Mouse (Mus musculus) midbrain, embryonic 15.5 days (tissue): ENCODE data around the gene Aatf. TPM values are rescaled to one million over a fixed set of nuclear protein-coding genes. Genes with fewer than 3 reads are reported as not detected.

Source experiments
- ATAC-seq: fragments of 200-750 bp; cut with Nextera tagmentation; replicated peaks from 2 replicates; pipeline ENCODE4 v1.8.0; 2017; ENCODE audit warnings: moderate TSS enrichment
- H3K27ac ChIP-seq: fragments of 300-500 bp; sonication (generic); 2 replicates; pipeline ENCODE4 v1.5.1; 2015; ENCODE audit warnings: mild to moderate bottlenecking, inconsistent platforms
- H3K27me3 ChIP-seq: fragments of 300-500 bp; sonication (generic); replicated peaks from 2 replicates; pipeline ENCODE4 v1.6.1; 2015; ENCODE audit warnings: inconsistent platforms
- H3K36me3 ChIP-seq: fragments of 300-500 bp; sonication (generic); replicated peaks from 2 replicates; pipeline ENCODE4 v1.6.1; 2015; ENCODE audit warnings: inconsistent platforms
- H3K4me1 ChIP-seq: fragments of 300-500 bp; sonication (generic); 2 replicates; pipeline ENCODE4 v1.6.1; 2015; ENCODE audit warnings: inconsistent platforms
- H3K4me2 ChIP-seq: fragments of 300-500 bp; sonication (generic); 2 replicates; pipeline ENCODE4 v1.6.1; 2015; ENCODE audit warnings: inconsistent platforms, mild to moderate bottlenecking, moderate library complexity
- H3K4me3 ChIP-seq: fragments of 300-500 bp; sonication (generic); 2 replicates; pipeline ENCODE4 v1.5.1; 2015; ENCODE audit warnings: mild to moderate bottlenecking, inconsistent platforms
- H3K9ac ChIP-seq: fragments of 300-500 bp; sonication (generic); 2 replicates; pipeline ENCODE4 v1.6.1; 2015; ENCODE audit warnings: mild to moderate bottlenecking, inconsistent platforms
- H3K9me3 ChIP-seq: fragments of 300-500 bp; sonication (generic); 2 replicates; pipeline ENCODE4 v1.6.1; 2016; ENCODE audit warnings: inconsistent platforms
- WGBS: fragments of 180-500 bp; shearing (Covaris S2); methylation state at CpG from one replicate; pipeline ENCODE4 v1.1.7; 2015; ENCODE audit warnings: mixed read lengths; 5-methylcytosine and 5-hydroxymethylcytosine counted together
- polyA plus RNA-seq: library from polyadenylated mRNA; unstranded; fragments of >200 nt; fragmentation: Nextera tagmentation; extraction: Ambion mirVana; gene quantifications from 2 replicates; pipeline ENCODE4 v1.2.1, GENCODE M21; 2015

The Aatf gene
- polyA plus RNA-seq, 1 experiment from 2014 or later, result 53.2 TPM

DNA sequence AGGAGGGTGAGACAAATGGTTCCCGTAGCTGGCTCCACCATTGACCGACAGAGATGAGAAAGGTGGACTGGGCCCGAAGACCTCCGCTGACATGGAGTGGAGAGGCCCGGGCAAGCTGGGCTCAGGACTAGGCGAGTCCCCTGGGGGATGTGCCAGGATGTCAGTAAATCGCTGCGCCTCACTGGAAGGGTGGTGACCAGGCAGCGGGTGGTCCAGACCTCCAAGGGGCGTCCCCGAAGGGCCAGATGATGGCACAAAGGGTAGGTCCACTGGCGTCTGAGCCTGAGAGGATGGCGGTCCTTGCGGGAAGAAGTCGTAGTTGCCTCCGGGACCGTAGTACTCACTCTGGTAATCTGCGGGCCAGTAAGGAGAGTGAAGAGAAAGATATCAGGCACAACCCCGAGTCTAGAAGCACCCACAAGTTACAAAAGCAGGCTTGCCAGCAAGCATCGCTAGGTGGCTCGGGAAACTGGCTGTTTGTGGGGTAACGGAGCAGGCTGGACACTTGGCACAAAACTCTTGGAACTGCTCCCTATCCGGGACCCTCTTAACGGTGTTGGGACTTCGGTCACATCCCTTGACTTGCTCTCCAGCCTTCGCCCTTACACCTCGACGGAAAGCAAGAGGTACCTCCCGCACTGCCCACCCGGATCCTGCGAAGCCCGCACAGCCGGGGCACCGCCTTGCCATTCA is 6.4 kb upstream of the Aatf start:
- no peak for ATAC-seq
- Histone ChIP-seq H3K36me3 (no peaks in the 10 kb centered on the region), H3K4me3 (peak overlapping the region; percentile 56), H3K27ac (peak overlapping the region; percentile 86), H3K27me3 (peaks cover 58% of the 10 kb centered on the region), H3K4me2 (peak overlapping the region; percentile 65), H3K4me1 (peaks cover 10% of the 10 kb centered on the region), H3K9ac (peak overlapping the region; percentile 70), H3K9me3 (no peaks in the 10 kb centered on the region)
- WGBS, result 4% methylated on average over 34 of the region's 34 CpGs

GRCm38 (mm10) chr11:84519036-84519435 is 5.7 kb upstream of the Aatf start:
- Histone ChIP-seq H3K4me1 (peaks cover 7% of the 10 kb centered on the region), H3K27me3 (peaks cover 62% of the 10 kb centered on the region), H3K9ac (peak overlapping the region; percentile 70), H3K9me3 (no peaks in the 10 kb centered on the region), H3K4me2 (peak overlapping the region; percentile 65), H3K4me3 (peak overlapping the region; percentile 56), H3K36me3 (no peaks in the 10 kb centered on the region), H3K27ac (peak overlapping the region; percentile 86)
- ATAC-seq, result no peak
- 8% methylated on average over 12 of the region's 12 CpGs for WGBS

- peak overlapping the region; percentile 56 for H3K4me3 ChIP-seq
- peaks cover 11% of the 10 kb centered on the region for H3K4me1 ChIP-seq
- no peaks in the 10 kb centered on the region for H3K36me3 ChIP-seq
- no peaks in the 10 kb centered on the region for H3K9me3 ChIP-seq
- H3K9ac ChIP-seq, result no peak overlapping the region
- WGBS, result 21% methylated on average over 5 of the region's 5 CpGs
- H3K27me3 ChIP-seq, result peaks cover 59% of the 10 kb centered on the region
- peak overlapping the region; percentile 65; the same call in 1 of the 2 replicates for H3K4me2 ChIP-seq
- H3K27ac ChIP-seq, result no peak overlapping the region; the same call in 1 of the 2 replicates
- ATAC-seq, result no peak
Measured at GRCm38 (mm10) chr11:84518261-84518660, 4.9 kb upstream of the Aatf start.

DNA sequence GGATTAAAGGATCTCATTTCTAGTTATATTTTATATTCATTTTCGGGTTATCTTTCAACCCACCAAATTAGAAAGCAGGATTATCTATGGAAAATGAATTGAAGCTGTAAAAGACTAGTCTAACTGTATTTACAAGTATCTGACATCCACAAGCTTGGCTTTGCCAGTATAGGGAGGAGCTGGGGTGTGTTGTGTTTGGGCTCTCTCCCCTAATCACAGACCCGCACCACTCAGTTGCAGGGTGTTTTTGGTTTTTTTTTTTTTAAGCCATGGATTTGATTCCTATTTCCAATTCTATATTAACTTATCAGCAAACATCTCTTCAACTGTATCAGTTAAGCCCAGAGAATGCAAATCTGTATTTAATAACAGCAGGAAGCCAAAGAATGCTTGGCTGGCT is 4.1 kb upstream of the Aatf start:
- Histone ChIP-seq H3K4me3 (peak overlapping the region; percentile 22; the same call in 1 of the 2 replicates), H3K9ac (0 out of 2 replicates have a peak overlapping the region, but pooled peaks have one; percentile 24), H3K27ac (no peak overlapping the region), H3K4me1 (peaks cover 13% of the 10 kb centered on the region), H3K4me2 (peak overlapping the region; percentile 91), H3K9me3 (no peaks in the 10 kb centered on the region), H3K27me3 (peaks cover 56% of the 10 kb centered on the region), H3K36me3 (no peaks in the 10 kb centered on the region)
- 9% methylated on average over 2 of the region's 2 CpGs for WGBS
- no peak for ATAC-seq

DNA sequence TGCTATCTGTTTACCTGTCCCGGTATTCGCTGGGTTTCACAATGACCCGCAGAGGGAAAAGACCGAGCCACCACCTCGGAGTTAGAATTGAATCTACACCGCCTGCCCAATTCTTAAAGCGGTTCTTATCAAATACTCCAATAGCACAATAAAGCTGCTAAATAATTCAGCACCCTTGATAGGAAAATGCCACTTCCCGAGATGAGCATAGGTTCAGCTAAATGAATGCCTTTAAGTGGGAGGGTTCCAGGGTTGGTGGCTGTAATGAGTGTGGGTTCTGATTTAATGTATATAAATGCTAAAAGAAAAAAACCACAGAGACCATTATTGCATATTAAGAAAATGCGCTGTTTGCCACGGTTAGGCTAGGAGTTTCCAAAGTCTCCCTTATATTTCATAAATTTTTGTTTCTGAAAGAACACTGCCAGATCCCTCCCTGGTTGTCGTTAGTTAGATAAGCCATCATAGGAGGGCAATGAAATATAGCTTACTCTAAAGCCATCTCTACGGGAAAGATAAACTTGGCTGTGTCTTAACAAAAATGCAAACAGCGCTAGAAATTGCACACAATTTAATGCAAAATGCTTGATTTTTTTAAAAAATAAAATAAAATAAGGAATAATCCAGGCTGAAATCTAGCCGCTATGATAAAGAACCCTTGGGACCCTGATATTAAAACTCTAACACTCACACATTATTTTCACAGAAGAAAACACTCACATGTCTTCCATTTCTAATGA is 3.3 kb upstream of the Aatf start:
- WGBS, result 5% methylated on average over 14 of the region's 14 CpGs
- peak overlapping the region; percentile 47 for H3K27ac ChIP-seq
- H3K9ac ChIP-seq, result 0 out of 2 replicates have a peak overlapping the region, but pooled peaks have one; percentile 17
- no peak for ATAC-seq
- H3K4me2 ChIP-seq, result peak overlapping the region; percentile 91
- H3K27me3 ChIP-seq, result peaks cover 53% of the 10 kb centered on the region
- H3K9me3 ChIP-seq, result no peaks in the 10 kb centered on the region
- H3K36me3 ChIP-seq, result no peaks in the 10 kb centered on the region
- H3K4me3 ChIP-seq, result peak overlapping the region; percentile 14
- peaks cover 18% of the 10 kb centered on the region for H3K4me1 ChIP-seq

DNA sequence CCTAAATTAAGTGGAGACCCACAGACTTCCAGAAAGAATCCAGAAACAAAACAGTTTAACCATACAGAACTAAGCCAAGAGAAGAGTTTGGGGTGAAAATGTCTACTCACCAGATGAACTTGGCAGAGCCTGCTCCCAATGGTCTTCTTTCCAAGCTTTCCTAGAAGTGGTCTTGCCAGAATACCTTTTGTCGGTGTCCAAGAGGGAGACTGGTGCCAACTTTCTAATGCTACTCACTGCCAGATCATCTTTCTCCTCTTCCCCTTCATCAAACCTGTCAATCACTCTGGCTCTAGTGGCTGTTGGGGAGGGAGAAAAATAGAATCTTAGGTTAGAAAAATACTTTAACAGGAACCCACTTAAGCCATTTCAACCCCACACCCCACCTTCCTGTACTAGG is 1.3 kb downstream of the Aatf start:
- Histone ChIP-seq H3K4me3 (no peak overlapping the region), H3K27ac (no peak overlapping the region), H3K4me2 (peak overlapping the region; percentile 91; the same call in 1 of the 2 replicates), H3K4me1 (peaks cover 21% of the 10 kb centered on the region), H3K9me3 (no peaks in the 10 kb centered on the region), H3K36me3 (peaks cover 2% of the 10 kb centered on the region; the same call in 1 of the 2 replicates), H3K9ac (no peak overlapping the region), H3K27me3 (peaks cover 20% of the 10 kb centered on the region)
- no peak for ATAC-seq
- 92% methylated on average over 1 of the region's 1 CpGs for WGBS

GRCm38 (mm10) chr11:84504296-84504695 is 9.0 kb downstream of the Aatf start:
- H3K9me3 ChIP-seq, result no peaks in the 10 kb centered on the region
- no peak overlapping the region for H3K27ac ChIP-seq
- ATAC-seq, result no peak
- 97% methylated on average over 1 of the region's 1 CpGs for WGBS
- H3K27me3 ChIP-seq, result no peaks in the 10 kb centered on the region
- H3K36me3 ChIP-seq, result peaks cover 2% of the 10 kb centered on the region; the same call in 1 of the 2 replicates
- H3K4me2 ChIP-seq, result no peak overlapping the region
- H3K9ac ChIP-seq, result no peak overlapping the region
- H3K4me3 ChIP-seq, result no peak overlapping the region
- no peaks in the 10 kb centered on the region for H3K4me1 ChIP-seq

DNA sequence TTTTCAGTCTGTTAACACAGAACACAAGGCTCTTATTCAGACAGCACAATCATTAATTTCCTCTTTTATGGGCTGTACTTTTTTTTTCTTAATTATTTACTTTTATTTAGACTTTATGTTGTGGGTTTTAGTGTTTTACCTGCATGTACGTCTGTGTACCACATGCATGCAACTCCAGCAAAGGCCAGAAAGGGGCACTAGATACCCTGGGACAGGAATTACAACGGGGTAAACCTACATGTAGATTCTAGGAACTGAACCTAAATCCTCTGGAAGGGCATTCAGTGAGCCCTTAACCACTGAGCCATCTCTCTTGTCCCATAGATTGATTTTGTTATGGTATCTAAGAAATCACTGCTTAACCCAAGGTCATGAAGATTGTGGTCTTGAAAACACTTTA is 15.4 kb downstream of the Aatf start:
- WGBS, result 73% methylated on average over 2 of the region's 2 CpGs
- Histone ChIP-seq H3K4me1 (peaks cover 8% of the 10 kb centered on the region; the same call in 1 of the 2 replicates), H3K36me3 (no peaks in the 10 kb centered on the region; the same call in 1 of the 2 replicates)

GRCm38 (mm10) chr11:84496901-84497300 is 16.4 kb downstream of the Aatf start:
- Histone ChIP-seq H3K4me1 (peaks cover 8% of the 10 kb centered on the region; the same call in 1 of the 2 replicates), H3K9me3 (no peaks in the 10 kb centered on the region), H3K36me3 (peaks cover under 1% of the 10 kb centered on the region; the same call in 1 of the 2 replicates), H3K4me3 (no peak overlapping the region), H3K4me2 (no peak overlapping the region), H3K9ac (no peak overlapping the region), H3K27ac (no peak overlapping the region), H3K27me3 (no peaks in the 10 kb centered on the region)
- ATAC-seq, result no peak

More for the DNA sequence above, 15.4 kb downstream of the Aatf start:
- Histone ChIP-seq H3K4me3 (no peak overlapping the region), H3K4me2 (no peak overlapping the region), H3K9ac (no peak overlapping the region), H3K27me3 (no peaks in the 10 kb centered on the region), H3K27ac (no peak overlapping the region), H3K9me3 (no peaks in the 10 kb centered on the region)
- ATAC-seq, result no peak

- peak overlapping the region; percentile 42; the same call in 1 of the 2 replicates for H3K27ac ChIP-seq
- H3K27me3 ChIP-seq, result no peaks in the 10 kb centered on the region
- WGBS, result 48% methylated on average over 4 of the region's 4 CpGs
- no peaks in the 10 kb centered on the region for H3K9me3 ChIP-seq
- no peak overlapping the region for H3K4me2 ChIP-seq
- peaks cover 8% of the 10 kb centered on the region; the same call in 1 of the 2 replicates for H3K4me1 ChIP-seq
- no peak overlapping the region for H3K4me3 ChIP-seq
- no peak for ATAC-seq
- peaks cover 11% of the 10 kb centered on the region; the same call in 1 of the 2 replicates for H3K36me3 ChIP-seq
- H3K9ac ChIP-seq, result no peak overlapping the region
Measured at GRCm38 (mm10) chr11:84495774-84496173, 17.5 kb downstream of the Aatf start.

DNA sequence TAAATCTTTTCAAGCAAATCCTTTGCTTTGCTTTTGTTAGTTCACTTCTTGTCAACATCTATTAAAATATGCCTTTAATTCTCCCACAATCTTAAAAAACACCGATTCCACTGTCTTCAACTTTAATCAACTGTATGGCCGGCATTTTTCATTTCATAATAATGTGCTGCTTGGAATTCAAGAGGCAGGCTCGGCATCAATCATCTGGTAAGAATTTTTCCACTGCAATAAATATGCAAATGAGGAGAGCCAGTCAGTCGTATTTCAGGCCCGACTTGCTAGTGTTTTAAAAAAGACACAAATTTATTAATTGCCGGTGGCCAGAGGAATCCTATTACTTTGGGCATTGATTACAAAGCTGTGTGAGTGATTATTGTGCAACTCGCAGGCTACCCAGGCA is 31.7 kb downstream of the Aatf start:
- H3K4me2 ChIP-seq, result peak overlapping the region; percentile 4; the same call in 1 of the 2 replicates
- H3K4me3 ChIP-seq, result no peak overlapping the region
- H3K27me3 ChIP-seq, result no peaks in the 10 kb centered on the region
- no peaks in the 10 kb centered on the region for H3K36me3 ChIP-seq
- no peak for ATAC-seq
- H3K9ac ChIP-seq, result no peak overlapping the region
- WGBS, result 14% methylated on average over 7 of the region's 7 CpGs
- no peaks in the 10 kb centered on the region for H3K9me3 ChIP-seq
- peak overlapping the region; percentile 50; the same call in 1 of the 2 replicates for H3K27ac ChIP-seq
- H3K4me1 ChIP-seq, result peaks cover 16% of the 10 kb centered on the region

DNA sequence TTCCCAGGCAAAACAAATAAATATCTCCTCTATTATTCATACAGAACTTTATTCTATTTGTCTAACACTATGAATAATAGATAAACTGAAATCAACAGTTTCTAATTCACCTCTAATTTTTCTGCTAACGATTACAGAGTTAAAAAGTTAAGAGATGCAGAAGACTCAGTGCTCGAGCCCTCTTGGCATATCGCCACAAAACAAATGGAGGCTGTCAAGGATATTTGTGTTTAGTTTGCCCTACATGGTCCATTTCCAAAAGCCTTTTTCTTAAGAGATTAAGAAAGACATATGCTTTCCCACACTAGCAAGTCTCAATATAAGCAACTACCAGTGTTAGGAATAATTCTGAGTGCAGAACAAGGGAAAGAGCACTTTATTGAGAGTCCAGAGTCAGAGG is 32.9 kb downstream of the Aatf start:
- WGBS, result 49% methylated on average over 3 of the region's 3 CpGs
- no peaks in the 10 kb centered on the region for H3K27me3 ChIP-seq
- H3K4me1 ChIP-seq, result peaks cover 16% of the 10 kb centered on the region
- no peak overlapping the region for H3K9ac ChIP-seq
- no peaks in the 10 kb centered on the region for H3K9me3 ChIP-seq
- H3K4me3 ChIP-seq, result no peak overlapping the region
- no peak for ATAC-seq
- no peak overlapping the region for H3K27ac ChIP-seq
- H3K36me3 ChIP-seq, result no peaks in the 10 kb centered on the region
- no peak overlapping the region for H3K4me2 ChIP-seq
